Mouse (Mus musculus): ENCODE measurements around the gene G0s2.

- TF ChIP-seq CTCF (IDR thresholded peaks at IDR 0.05; ENCODE audit: low read depth) (no peak), EP300 (IDR thresholded peaks at IDR 0.05; ENCODE audit: low read depth) (no peak)
These were observed 36.9 kb upstream of the G0s2 start for GRCm38 (mm10) chr1:193309785-193310518.

All from liver, embryonic 14.5 days (tissue).